Mouse (Mus musculus) midbrain, embryonic 16.5 days (tissue): ENCODE measurements around the gene Slc25a21. TPM values are rescaled to one million over a fixed set of nuclear protein-coding genes. Genes with fewer than 3 reads are reported as not detected.

Experiments used
- ATAC-seq: fragments of 200-750 bp; cut with Nextera tagmentation; 2 replicates; pipeline ENCODE4 v1.8.0; 2017; ENCODE audit warnings: moderate TSS enrichment
- H3K27ac ChIP-seq: fragments of 300-500 bp; sonication (generic); 2 replicates; pipeline ENCODE4 v1.5.1; 2014; ENCODE audit warnings: mild to moderate bottlenecking, low read length, mixed read lengths
- H3K27me3 ChIP-seq: fragments of 300-500 bp; sonication (generic); 2 replicates; pipeline ENCODE4 v1.6.1; 2014; ENCODE audit warnings: low read depth, low read length, mixed read lengths; ENCODE audit not compliant: control insufficient read depth, insufficient read depth
- H3K36me3 ChIP-seq: fragments of 300-500 bp; sonication (generic); 2 replicates; pipeline ENCODE4 v1.6.1; 2014; ENCODE audit warnings: mild to moderate bottlenecking, low read length, moderate library complexity, mixed read lengths; ENCODE audit not compliant: control insufficient read depth, insufficient read depth
- H3K4me1 ChIP-seq: fragments of 300-500 bp; sonication (generic); 2 replicates; pipeline ENCODE4 v1.6.1; 2014; ENCODE audit warnings: mild to moderate bottlenecking, low read length, mixed read lengths; ENCODE audit not compliant: control insufficient read depth, insufficient read depth
- H3K4me2 ChIP-seq: fragments of 300-500 bp; sonication (generic); 2 replicates; pipeline ENCODE4 v1.6.1; 2014; ENCODE audit warnings: mild to moderate bottlenecking, low read length, mixed read lengths
- H3K4me3 ChIP-seq: fragments of 300-500 bp; sonication (generic); 2 replicates; pipeline ENCODE4 v1.5.1; 2014; ENCODE audit warnings: low read depth, mild to moderate bottlenecking, low read length, moderate library complexity, mixed read lengths
- H3K9ac ChIP-seq: fragments of 300-500 bp; sonication (generic); 2 replicates; pipeline ENCODE4 v1.6.1; 2014; ENCODE audit warnings: low read depth, low read length, mixed read lengths
- H3K9me3 ChIP-seq: fragments of 300-500 bp; sonication (generic); replicated peaks from 2 replicates; pipeline ENCODE4 v1.6.1; 2014; ENCODE audit warnings: mild to moderate bottlenecking, low read length, mixed read lengths; ENCODE audit not compliant: control insufficient read depth, poor library complexity, severe bottlenecking
- WGBS: fragments of 180-500 bp; shearing (Covaris S2); extraction: QIAGEN DNeasy Blood & Tissue Kit; methylation state at CpG from one replicate; pipeline ENCODE4 v1.1.7; 2014; 5-methylcytosine and 5-hydroxymethylcytosine counted together
- polyA plus RNA-seq: library from polyadenylated mRNA; unstranded; fragments of >200 nt; fragmentation: Nextera tagmentation; extraction: Ambion mirVana; gene quantifications from 2 replicates; pipeline ENCODE4 v1.2.1, GENCODE M21; 2015

The Slc25a21 gene
- polyA plus RNA-seq, 1 experiment from 2014 or later: 0.26 TPM

DNA sequence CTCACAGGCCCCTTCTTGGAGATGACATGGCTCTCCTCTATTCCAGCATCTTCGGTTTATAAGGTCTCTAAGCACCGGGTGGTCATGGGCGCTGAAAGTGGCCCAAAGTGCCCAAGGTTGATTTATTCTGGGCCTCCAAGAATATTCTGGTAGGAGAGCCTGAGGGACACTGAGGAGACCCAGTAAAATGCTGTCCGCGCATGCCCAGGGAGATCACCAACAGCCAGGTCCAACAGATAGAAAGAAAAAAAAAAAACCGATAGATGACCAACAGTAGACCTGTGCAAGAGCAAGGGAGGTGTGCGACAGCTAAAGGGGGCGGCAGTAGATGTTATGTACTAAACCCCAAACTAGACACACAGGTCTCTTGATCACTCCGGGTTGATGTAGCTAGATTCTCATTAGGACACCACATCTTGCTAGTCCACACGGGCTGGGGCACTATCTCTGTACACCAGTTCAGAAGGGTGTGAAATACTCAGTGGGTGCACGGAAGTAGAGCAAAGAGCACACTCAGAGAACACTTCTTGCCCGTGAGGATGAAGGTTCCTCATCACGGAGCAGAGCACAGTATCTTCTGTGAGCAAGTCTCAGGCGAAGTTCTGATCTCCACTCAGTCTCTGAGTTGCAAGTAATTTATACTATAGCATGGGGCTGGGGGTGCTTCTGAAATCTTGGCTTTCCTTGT lies 503.7 kb downstream of the Slc25a21 start:
- Histone ChIP-seq H3K4me2 (no peak overlapping the region), H3K9ac (no peak overlapping the region), H3K27me3 (peaks cover 69% of the 10 kb centered on the region), H3K4me1 (peaks cover 6% of the 10 kb centered on the region; the same call in 1 of the 2 replicates), H3K36me3 (no peaks in the 10 kb centered on the region), H3K9me3 (no peaks in the 10 kb centered on the region), H3K4me3 (no peak overlapping the region), H3K27ac (no peak overlapping the region)
- 6% methylated on average over 14 of the region's 14 CpGs for WGBS
- ATAC-seq: no peak

DNA sequence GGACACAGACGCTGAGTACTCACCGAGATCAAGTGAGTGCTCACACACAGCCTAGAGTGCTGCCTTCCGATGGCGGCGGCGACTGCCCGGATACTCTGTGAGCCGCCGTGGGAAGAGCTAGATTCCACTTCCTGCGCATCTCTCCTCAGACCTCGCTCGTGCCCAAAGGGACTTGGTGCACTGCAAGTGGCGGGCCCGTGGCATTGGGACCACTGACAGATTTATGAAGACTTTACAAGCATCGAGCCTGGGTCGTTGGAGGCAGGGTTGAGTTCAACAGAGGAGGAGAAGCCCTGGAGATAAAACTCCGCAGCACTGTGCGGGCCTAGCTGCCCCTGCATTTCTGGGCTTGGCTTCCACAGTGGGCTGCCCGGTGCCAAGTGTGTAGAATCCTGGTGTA lies 504.7 kb downstream of the Slc25a21 start:
- H3K4me3 ChIP-seq: no peak overlapping the region

DNA sequence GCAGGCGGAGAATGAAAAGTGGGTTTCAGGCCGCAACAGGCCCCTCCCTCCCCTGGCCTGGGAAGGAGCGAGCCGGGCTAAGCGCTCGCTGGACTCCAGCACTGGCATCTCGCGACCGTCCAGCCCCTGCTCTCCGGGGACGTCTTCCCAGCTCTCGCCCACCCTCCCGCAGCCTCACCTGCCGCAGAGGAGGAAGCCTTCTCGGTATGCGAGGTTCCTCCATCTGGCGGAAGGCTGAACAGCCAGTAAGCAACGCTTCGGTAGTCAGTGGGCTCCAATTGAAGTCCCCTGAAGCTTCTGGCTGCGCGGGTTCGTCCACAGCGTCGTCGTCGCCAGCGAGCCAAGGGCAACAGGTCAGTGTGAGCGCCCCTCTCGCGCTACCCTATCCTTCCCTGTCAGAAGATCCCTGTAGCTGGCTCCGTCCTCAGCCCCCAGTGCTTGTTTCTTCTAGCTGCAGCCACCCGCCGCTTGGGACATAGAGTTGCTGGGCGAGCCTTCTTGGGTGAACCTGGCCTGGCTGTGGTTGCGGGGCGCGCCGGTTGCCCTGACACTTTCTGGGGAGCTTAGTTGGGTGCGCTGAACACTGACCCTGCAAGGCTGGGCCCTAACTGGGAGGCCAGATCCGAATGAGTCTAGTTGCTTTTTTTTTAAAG lies 505.7 kb downstream of the Slc25a21 start, which contains the start of gene Pax9:
TSS of gene Pax9 (plus strand) at position 341 of the 653 bp plus-strand sequence.
- WGBS: under 1% methylated on average over 40 of the region's 40 CpGs

More for the DNA sequence above, 504.7 kb downstream of the Slc25a21 start:
- Histone ChIP-seq H3K27me3 (peaks cover 72% of the 10 kb centered on the region), H3K4me1 (peaks cover 6% of the 10 kb centered on the region; the same call in 1 of the 2 replicates), H3K4me2 (no peak overlapping the region), H3K9me3 (no peaks in the 10 kb centered on the region; the same call in 1 of the 2 replicates), H3K27ac (no peak overlapping the region), H3K9ac (no peak overlapping the region), H3K36me3 (no peaks in the 10 kb centered on the region)
- ATAC-seq: no peak
- 3% methylated on average over 19 of the region's 19 CpGs for WGBS

DNA sequence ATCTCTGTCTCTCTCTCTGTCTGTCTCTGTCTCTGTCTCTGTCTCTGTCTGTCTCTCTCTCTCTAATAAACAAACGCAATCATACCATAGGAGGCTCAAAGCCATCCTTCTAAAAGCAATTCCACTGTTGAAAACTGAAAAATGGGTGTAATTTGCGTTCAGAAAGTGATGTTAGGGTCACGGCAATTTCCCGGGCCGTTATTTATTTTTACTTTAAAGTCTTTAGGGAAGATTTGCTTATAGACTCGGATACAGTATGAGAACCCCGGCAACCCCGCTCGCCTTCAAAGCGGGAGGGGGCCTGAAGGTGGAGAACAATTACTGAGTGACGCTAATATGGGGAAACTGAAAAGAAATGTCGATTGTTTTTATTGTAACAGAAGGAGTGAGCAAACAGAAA lies 506.3 kb downstream of the Slc25a21 start:
- H3K9ac ChIP-seq: no peak overlapping the region

More for the DNA sequence above, 505.7 kb downstream of the Slc25a21 start, which contains the start of gene Pax9:
- Histone ChIP-seq H3K4me1 (0 out of 2 replicates have a peak, but pooled peaks cover 3% of the 10 kb centered on the region), H3K9ac (no peak within 1 kb of the TSS), H3K4me3 (no peak within 1 kb of the TSS), H3K27ac (no peak within 1 kb of the TSS), H3K9me3 (no peaks in the 10 kb centered on the region; the same call in 1 of the 2 replicates), H3K36me3 (no peaks in the 10 kb centered on the region), H3K4me2 (no peak within 1 kb of the TSS), H3K27me3 (peaks cover 68% of the 10 kb centered on the region)
- ATAC-seq: no peak

GRCm38 (mm10) chr12:56690366-56690765 lies 506.9 kb downstream of the Slc25a21 start:
- Histone ChIP-seq H3K9me3 (no peaks in the 10 kb centered on the region; the same call in 1 of the 2 replicates), H3K27me3 (peaks cover 68% of the 10 kb centered on the region), H3K4me3 (no peak overlapping the region), H3K4me1 (no peaks in the 10 kb centered on the region), H3K9ac (no peak overlapping the region), H3K36me3 (no peaks in the 10 kb centered on the region), H3K27ac (no peak overlapping the region), H3K4me2 (no peak overlapping the region)
- WGBS: 1% methylated on average over 16 of the region's 16 CpGs
- ATAC-seq: no peak

More for the DNA sequence above, 506.3 kb downstream of the Slc25a21 start:
- Histone ChIP-seq H3K36me3 (no peaks in the 10 kb centered on the region), H3K27ac (no peak overlapping the region), H3K4me2 (no peak overlapping the region), H3K27me3 (peaks cover 69% of the 10 kb centered on the region), H3K4me1 (no peaks in the 10 kb centered on the region), H3K9me3 (no peaks in the 10 kb centered on the region; the same call in 1 of the 2 replicates), H3K4me3 (no peak overlapping the region)
- ATAC-seq: no peak
- 1% methylated on average over 12 of the region's 12 CpGs for WGBS

- no peak overlapping the region for H3K4me2 ChIP-seq
- no peaks in the 10 kb centered on the region for H3K36me3 ChIP-seq
- under 1% methylated on average over 25 of the region's 25 CpGs for WGBS
Measured at GRCm38 (mm10) chr12:56689736-56690135, 507.5 kb downstream of the Slc25a21 start.

GRCm38 (mm10) chr12:56689331-56689730 lies 507.9 kb downstream of the Slc25a21 start:
- no peaks in the 10 kb centered on the region for H3K36me3 ChIP-seq
- H3K4me3 ChIP-seq: no peak overlapping the region
- no peak for ATAC-seq
- H3K27ac ChIP-seq: no peak overlapping the region
- no peaks in the 10 kb centered on the region; the same call in 1 of the 2 replicates for H3K9me3 ChIP-seq
- no peaks in the 10 kb centered on the region for H3K4me1 ChIP-seq
- no peak overlapping the region for H3K9ac ChIP-seq
- H3K27me3 ChIP-seq: peaks cover 70% of the 10 kb centered on the region
- no peak overlapping the region for H3K4me2 ChIP-seq
- WGBS: 2% methylated on average over 10 of the region's 10 CpGs

More at GRCm38 (mm10) chr12:56689736-56690135, 507.5 kb downstream of the Slc25a21 start:
- no peak overlapping the region for H3K4me3 ChIP-seq
- H3K9me3 ChIP-seq: no peaks in the 10 kb centered on the region; the same call in 1 of the 2 replicates
- no peak overlapping the region for H3K9ac ChIP-seq
- ATAC-seq: no peak
- H3K4me1 ChIP-seq: no peaks in the 10 kb centered on the region
- peaks cover 68% of the 10 kb centered on the region for H3K27me3 ChIP-seq
- H3K27ac ChIP-seq: no peak overlapping the region

DNA sequence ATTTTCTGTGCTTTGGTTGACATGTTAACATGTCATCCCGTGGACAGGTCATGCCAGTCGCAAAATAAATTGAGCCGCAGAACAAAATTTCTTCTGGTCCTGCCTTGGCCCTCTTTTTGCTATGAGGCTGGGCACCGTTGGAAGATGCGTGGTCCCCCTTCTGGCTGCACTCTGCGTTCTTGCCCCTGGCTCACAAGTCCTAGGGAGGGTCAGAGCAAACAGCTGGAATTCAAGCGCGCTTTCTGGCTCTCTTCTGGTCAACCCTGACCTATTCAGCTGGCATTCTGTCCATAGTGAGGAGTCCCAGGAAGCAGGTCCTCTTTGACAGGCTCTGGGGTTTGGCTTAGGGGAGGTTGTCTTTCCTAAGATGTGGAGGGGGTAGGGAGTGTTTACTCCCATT lies 508.4 kb downstream of the Slc25a21 start:
- H3K4me3 ChIP-seq: no peak overlapping the region
- H3K9me3 ChIP-seq: no peaks in the 10 kb centered on the region; the same call in 1 of the 2 replicates
- peaks cover 71% of the 10 kb centered on the region for H3K27me3 ChIP-seq
- no peak for ATAC-seq
- WGBS: 2% methylated on average over 8 of the region's 8 CpGs
- no peak overlapping the region for H3K4me2 ChIP-seq
- no peaks in the 10 kb centered on the region for H3K36me3 ChIP-seq
- no peak overlapping the region for H3K27ac ChIP-seq
- H3K4me1 ChIP-seq: no peaks in the 10 kb centered on the region
- H3K9ac ChIP-seq: no peak overlapping the region

- no peak overlapping the region for H3K4me3 ChIP-seq
- H3K4me2 ChIP-seq: no peak overlapping the region
- no peak overlapping the region for H3K27ac ChIP-seq
- WGBS: 2% methylated on average over 10 of the region's 10 CpGs
- H3K9me3 ChIP-seq: no peaks in the 10 kb centered on the region; the same call in 1 of the 2 replicates
- no peak overlapping the region for H3K9ac ChIP-seq
- H3K27me3 ChIP-seq: peaks cover 71% of the 10 kb centered on the region
- no peaks in the 10 kb centered on the region for H3K4me1 ChIP-seq
- ATAC-seq: no peak
- no peaks in the 10 kb centered on the region for H3K36me3 ChIP-seq
Measured at GRCm38 (mm10) chr12:56688482-56688840, 508.8 kb downstream of the Slc25a21 start.
